Mouse (Mus musculus): Measurements from ENCODE around the gene Scn3b. TPM values are rescaled to one million over a fixed set of nuclear protein-coding genes. Genes with fewer than 3 reads are reported as not detected.

Gene Scn3b
- polyA plus RNA-seq, 1 experiment from 2014 or later: 2.2 TPM

GRCm38 (mm10) chr9:40336701-40337100, 67.7 kb downstream of the Scn3b start:
- H3K27me3 ChIP-seq (ENCODE audit: poor library complexity, severe bottlenecking): no peaks in the 10 kb centered on the region
- no peaks in the 10 kb centered on the region for H3K9me3 ChIP-seq
- H3K4me3 ChIP-seq: no peak overlapping the region
- 81% methylated on average over 5 of the region's 5 CpGs for WGBS
- no peak overlapping the region for H3K27ac ChIP-seq
- DNase-seq (ENCODE audit: extremely low spot score, low spot score): no peak
- H3K36me3 ChIP-seq (replicated peaks): no peaks in the 10 kb centered on the region
- 0 out of 2 replicates have a peak, but pooled peaks cover 4% of the 10 kb centered on the region for H3K4me1 ChIP-seq

- Histone ChIP-seq H3K36me3 (replicated peaks) (no peaks in the 10 kb centered on the region), H3K27ac (no peak overlapping the region), H3K27me3 (ENCODE audit: poor library complexity, severe bottlenecking) (no peaks in the 10 kb centered on the region), H3K4me1 (0 out of 2 replicates have a peak, but pooled peaks cover 4% of the 10 kb centered on the region), H3K4me3 (no peak overlapping the region), H3K9me3 (no peaks in the 10 kb centered on the region)
- no peak for DNase-seq (ENCODE audit: extremely low spot score, low spot score)
- whole genome bisulfite sequencing: 81% methylated on average over 4 of the region's 4 CpGs
These were observed 68.3 kb downstream of the Scn3b start for GRCm38 (mm10) chr9:40337131-40337820.

- DNase-seq (ENCODE audit: extremely low spot score, low spot score): no peak
- Histone ChIP-seq H3K27ac (no peak overlapping the region), H3K4me1 (0 out of 2 replicates have a peak, but pooled peaks cover 4% of the 10 kb centered on the region), H3K27me3 (ENCODE audit: poor library complexity, severe bottlenecking) (0 out of 2 replicates have a peak, but pooled peaks cover 1% of the 10 kb centered on the region), H3K36me3 (replicated peaks) (no peaks in the 10 kb centered on the region), H3K4me3 (no peak overlapping the region), H3K9me3 (no peaks in the 10 kb centered on the region)
- 84% methylated on average over 9 of the region's 9 CpGs for WGBS
These were observed 70.6 kb downstream of the Scn3b start for GRCm38 (mm10) chr9:40339578-40339977.

Other genes with a start within 250 kb of the Scn3b start
- not detected in 2 replicates for gene Olfr981, start 247.8 kb upstream of the Scn3b start, polyA plus RNA-seq (2016; fragmentation: Nextera tagmentation; extraction: Ambion mirVana)
- not detected in 2 replicates for gene Olfr982, start 195.4 kb upstream of the Scn3b start, polyA plus RNA-seq (2016; fragmentation: Nextera tagmentation; extraction: Ambion mirVana)
- not detected in 2 replicates for gene Olfr983, start 175.6 kb upstream of the Scn3b start, polyA plus RNA-seq (2016; fragmentation: Nextera tagmentation; extraction: Ambion mirVana)
- gene Olfr984, start 155.0 kb upstream of the Scn3b start, polyA plus RNA-seq (2016; fragmentation: Nextera tagmentation; extraction: Ambion mirVana): not detected in 2 replicates
- not detected in 2 replicates for gene Olfr985, start 139.0 kb upstream of the Scn3b start, polyA plus RNA-seq (2016; fragmentation: Nextera tagmentation; extraction: Ambion mirVana)
- not detected in 2 replicates for gene Tmem225, start 121.1 kb upstream of the Scn3b start, polyA plus RNA-seq (2016; fragmentation: Nextera tagmentation; extraction: Ambion mirVana)
- not detected in 2 replicates for gene Olfr986, start 88.3 kb upstream of the Scn3b start, polyA plus RNA-seq (2016; fragmentation: Nextera tagmentation; extraction: Ambion mirVana)
- gene Zfp202, start 76.9 kb upstream of the Scn3b start, polyA plus RNA-seq (2016; fragmentation: Nextera tagmentation; extraction: Ambion mirVana): 7.5 and 8.1 TPM in 2 replicates